Mouse (Mus musculus) stomach, embryonic 16.5 days (tissue): ENCODE results near the gene Dytn. TPM values are rescaled to one million over a fixed set of nuclear protein-coding genes. Genes with fewer than 3 reads are reported as not detected.

Source experiments
- polyA plus RNA-seq: library from polyadenylated mRNA; unstranded; fragments of >200 nt; fragmentation: Nextera tagmentation; extraction: Ambion mirVana; gene quantifications from 2 replicates; pipeline ENCODE4 v1.2.1, GENCODE M21; 2015

The Dytn gene
- polyA plus RNA-seq, 1 experiment from 2014 or later: not detected

Other genes starting within 250 kb of the Dytn start
- gene Adam23, start 241.0 kb downstream of the Dytn start, polyA plus RNA-seq: 2.0 TPM in 2 replicates
- not detected in 2 replicates for gene Gm39653, start 71.0 kb downstream of the Dytn start, polyA plus RNA-seq
- gene Mdh1b, start 43.4 kb upstream of the Dytn start, polyA plus RNA-seq: not detected in 2 replicates
- gene Fastkd2, start 43.7 kb upstream of the Dytn start, polyA plus RNA-seq: 50.0 and 54.6 TPM in 2 replicates
- gene 4933402D24Rik, start 82.3 kb upstream of the Dytn start, polyA plus RNA-seq: not detected in 2 replicates